Mouse (Mus musculus) stomach, embryonic 15.5 days (tissue): ENCODE data around the gene Mkln1. TPM values are rescaled to one million over a fixed set of nuclear protein-coding genes. Genes with fewer than 3 reads are reported as not detected.
"Not testable (repeated sequence)": the region's sequence is repeated elsewhere in the genome, so short reads cannot be mapped to it uniquely, and the experiment has no call there.

Source experiments
- ATAC-seq: fragments of 200-750 bp; cut with Nextera tagmentation; 2 replicates; pipeline ENCODE4 v1.8.0; 2017; ENCODE audit warnings: low read depth, moderate number of reproducible peaks, moderate TSS enrichment; ENCODE audit not compliant: insufficient read depth, low FRiP score
- H3K27ac ChIP-seq: fragments of 300-500 bp; sonication (generic); 2 replicates; pipeline ENCODE4 v1.5.1; 2015; ENCODE audit warnings: mild to moderate bottlenecking, inconsistent platforms
- H3K27me3 ChIP-seq: fragments of 300-500 bp; sonication (generic); replicated peaks from 2 replicates; pipeline ENCODE4 v1.6.1; 2015; ENCODE audit warnings: inconsistent platforms
- H3K36me3 ChIP-seq: fragments of 300-500 bp; sonication (generic); 2 replicates; pipeline ENCODE4 v1.6.1; 2015; ENCODE audit warnings: inconsistent platforms
- H3K4me1 ChIP-seq: fragments of 300-500 bp; sonication (generic); 2 replicates; pipeline ENCODE4 v1.6.1; 2015; ENCODE audit warnings: inconsistent platforms
- H3K4me2 ChIP-seq: fragments of 300-500 bp; sonication (generic); 2 replicates; pipeline ENCODE4 v1.6.1; 2015; ENCODE audit warnings: mild to moderate bottlenecking, inconsistent platforms
- H3K4me3 ChIP-seq: fragments of 300-500 bp; sonication (generic); replicated peaks from 2 replicates; pipeline ENCODE4 v1.5.1; 2015; ENCODE audit warnings: inconsistent platforms
- H3K9ac ChIP-seq: fragments of 300-500 bp; sonication (generic); 2 replicates; pipeline ENCODE4 v1.6.1; 2015; ENCODE audit warnings: inconsistent platforms
- H3K9me3 ChIP-seq: fragments of 300-500 bp; sonication (generic); 2 replicates; pipeline ENCODE4 v1.6.1; 2016; ENCODE audit warnings: inconsistent platforms
- WGBS: fragments of 180-500 bp; shearing (Covaris S2); methylation state at CpG from one replicate; pipeline ENCODE4 v1.1.7; 2015; 5-methylcytosine and 5-hydroxymethylcytosine counted together
- polyA plus RNA-seq: library from polyadenylated mRNA; unstranded; fragments of >200 nt; fragmentation: Nextera tagmentation; extraction: Ambion mirVana; gene quantifications from 2 replicates; pipeline ENCODE4 v1.2.1, GENCODE M21; 2015

The Mkln1 gene
- polyA plus RNA-seq, 1 experiment from 2014 or later: 165 TPM

DNA sequence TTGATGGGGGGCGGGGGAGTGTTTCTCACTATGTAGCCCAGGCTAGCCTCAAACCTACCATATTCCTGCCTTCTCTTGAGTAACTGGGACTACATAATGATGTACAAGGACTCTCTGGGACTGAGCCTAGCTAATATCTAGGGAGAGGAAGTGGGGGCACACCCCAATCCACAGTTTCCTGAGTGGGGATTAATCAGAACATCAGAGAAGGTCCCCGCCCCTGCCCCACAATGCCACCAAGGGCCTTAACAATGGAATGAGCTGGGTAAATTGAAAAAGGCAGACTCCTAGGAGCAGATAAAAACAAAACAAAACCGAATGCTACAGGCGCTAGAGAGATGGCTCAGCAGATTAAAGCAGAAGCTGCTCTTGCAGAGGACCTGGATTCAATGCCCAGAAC, 138.7 kb downstream of the Mkln1 start:
- no peak overlapping the region for H3K4me3 ChIP-seq
- no peak overlapping the region for H3K4me2 ChIP-seq
- H3K36me3 ChIP-seq: no peaks in the 10 kb centered on the region
- ATAC-seq: no peak
- 79% methylated on average over 4 of the region's 4 CpGs for WGBS
- no peaks in the 10 kb centered on the region for H3K9me3 ChIP-seq
- H3K27me3 ChIP-seq: no peaks in the 10 kb centered on the region
- no peak overlapping the region for H3K9ac ChIP-seq
- no peak overlapping the region for H3K27ac ChIP-seq
- H3K4me1 ChIP-seq: no peaks in the 10 kb centered on the region

DNA sequence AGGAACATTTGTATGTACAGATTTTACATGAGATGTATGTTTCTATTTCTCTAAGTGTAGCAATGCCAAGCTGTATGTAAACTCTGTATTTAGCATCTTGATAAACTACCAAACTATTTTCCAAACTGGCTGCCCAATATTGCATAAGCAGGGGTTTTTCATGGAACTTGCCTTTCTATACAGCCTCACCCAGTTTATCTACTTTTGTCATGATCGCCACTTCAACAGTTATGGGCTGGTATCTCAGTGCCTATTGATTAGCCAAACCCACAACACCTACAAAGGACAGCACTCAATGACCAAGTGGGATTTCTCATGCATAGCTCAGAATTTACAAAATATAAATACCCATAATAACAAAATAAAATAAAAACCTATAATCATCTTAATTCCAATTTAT, 139.6 kb downstream of the Mkln1 start:
- 80% methylated on average over 1 of the region's 1 CpGs for whole genome bisulfite sequencing
- no peak overlapping the region for H3K9ac ChIP-seq
- no peaks in the 10 kb centered on the region for H3K27me3 ChIP-seq
- no peak overlapping the region for H3K4me2 ChIP-seq
- no peaks in the 10 kb centered on the region for H3K9me3 ChIP-seq
- H3K27ac ChIP-seq: no peak overlapping the region
- ATAC-seq: no peak
- no peaks in the 10 kb centered on the region for H3K4me1 ChIP-seq
- H3K36me3 ChIP-seq: no peaks in the 10 kb centered on the region
- H3K4me3 ChIP-seq: no peak overlapping the region

DNA sequence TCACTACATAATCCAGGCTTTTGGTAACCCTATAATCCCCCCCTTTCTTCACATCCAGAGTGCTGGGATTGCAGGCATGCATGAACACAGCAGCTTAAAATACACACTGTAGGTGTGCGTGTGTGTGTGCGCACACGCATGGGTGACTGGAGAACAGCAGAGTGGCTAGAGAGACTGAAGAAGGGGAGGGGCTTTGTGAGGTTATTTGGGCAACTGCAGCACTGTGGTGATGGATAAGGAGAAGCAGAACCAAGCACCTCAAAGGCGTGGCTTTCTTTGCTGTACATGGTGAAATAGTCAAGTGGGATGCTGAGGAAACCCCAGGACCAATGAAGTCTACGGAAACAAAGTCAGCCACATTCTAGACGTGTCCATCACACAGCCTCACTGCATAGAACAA, 141.5 kb downstream of the Mkln1 start:
- H3K4me3 ChIP-seq: no peak overlapping the region
- 80% methylated on average over 6 of the region's 6 CpGs for WGBS

DNA sequence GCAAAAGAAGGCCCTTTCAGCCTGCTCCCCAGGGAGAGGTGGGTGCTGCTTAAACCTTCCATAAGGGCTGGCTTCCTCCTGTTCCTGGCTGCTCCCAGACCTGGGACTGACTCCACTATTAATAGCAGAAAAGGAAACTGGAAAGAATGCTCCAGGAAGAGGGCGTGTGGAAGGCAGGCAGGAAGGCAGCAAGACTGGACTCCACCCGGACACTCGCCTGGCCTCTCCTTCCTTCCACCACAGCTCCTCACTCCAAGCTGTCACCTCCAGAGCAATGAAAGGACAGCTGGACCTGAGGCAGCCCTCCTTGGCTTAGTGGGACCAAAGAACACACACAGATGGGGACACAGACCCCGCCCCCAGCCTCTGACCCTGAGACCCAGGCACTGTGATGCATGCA, 145.8 kb downstream of the Mkln1 start:
- ATAC-seq: 0 out of 2 replicates have a peak, but pooled peaks have one; percentile 18
- no peaks in the 10 kb centered on the region for H3K27me3 ChIP-seq
- H3K9me3 ChIP-seq: no peaks in the 10 kb centered on the region
- H3K36me3 ChIP-seq: no peaks in the 10 kb centered on the region
- H3K4me2 ChIP-seq: no peak overlapping the region
- WGBS: 66% methylated on average over 4 of the region's 4 CpGs
- 0 out of 2 replicates have a peak overlapping the region, but pooled peaks have one; percentile 16 for H3K27ac ChIP-seq
- H3K9ac ChIP-seq: no peak overlapping the region
- H3K4me1 ChIP-seq: peaks cover 4% of the 10 kb centered on the region; the same call in 1 of the 2 replicates
- no peak overlapping the region for H3K4me3 ChIP-seq

More for the DNA sequence above, 141.5 kb downstream of the Mkln1 start:
- no peak for ATAC-seq
- no peaks in the 10 kb centered on the region for H3K27me3 ChIP-seq
- H3K4me1 ChIP-seq: no peaks in the 10 kb centered on the region
- H3K4me2 ChIP-seq: no peak overlapping the region
- no peak overlapping the region for H3K27ac ChIP-seq
- no peaks in the 10 kb centered on the region for H3K36me3 ChIP-seq
- no peaks in the 10 kb centered on the region for H3K9me3 ChIP-seq
- no peak overlapping the region for H3K9ac ChIP-seq

DNA sequence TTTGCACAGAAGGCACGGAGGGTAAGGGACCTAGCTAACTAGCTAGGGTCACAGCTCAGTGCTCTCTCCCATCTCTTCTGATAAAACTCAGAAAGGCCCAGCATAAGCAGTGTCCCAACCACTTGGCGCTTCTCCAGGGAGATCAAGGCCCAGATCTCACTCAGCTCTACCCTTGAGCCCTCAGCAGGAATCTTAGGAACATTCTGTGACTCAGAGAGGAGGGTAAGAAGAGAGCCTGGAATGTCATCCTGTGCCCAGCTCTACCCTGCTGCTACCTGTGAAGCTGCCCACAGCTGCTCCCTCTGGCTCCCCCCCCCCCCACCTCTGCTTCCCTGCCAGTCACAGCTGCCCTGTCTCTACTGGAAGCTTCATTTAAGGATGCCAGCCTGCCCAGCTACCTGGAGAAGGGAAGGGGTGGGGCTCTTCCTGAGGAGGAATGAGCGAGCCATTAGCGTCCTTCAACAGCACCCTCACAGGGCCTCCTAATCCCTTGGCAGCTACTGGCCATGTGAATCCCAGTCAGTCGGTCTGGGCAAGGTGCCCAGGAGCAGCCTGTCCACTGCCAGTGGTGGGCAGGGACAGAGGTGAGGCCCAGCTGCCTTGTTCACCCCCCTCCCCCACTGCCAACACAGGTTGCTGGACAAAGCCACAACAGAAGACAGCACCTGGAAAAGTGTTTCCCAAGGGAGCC, 151.0 kb downstream of the Mkln1 start:
- peaks cover 11% of the 10 kb centered on the region for H3K4me1 ChIP-seq
- no peak overlapping the region for H3K27ac ChIP-seq
- no peak overlapping the region for H3K4me3 ChIP-seq
- H3K36me3 ChIP-seq: no peaks in the 10 kb centered on the region
- ATAC-seq: peak; percentile 52; the same call in 1 of the 2 replicates
- no peak overlapping the region for H3K4me2 ChIP-seq
- WGBS: 43% methylated on average over 5 of the region's 5 CpGs
- no peaks in the 10 kb centered on the region for H3K27me3 ChIP-seq
- no peaks in the 10 kb centered on the region for H3K9me3 ChIP-seq
- no peak overlapping the region for H3K9ac ChIP-seq

GRCm38 (mm10) chr6:31550876-31551532, 152.5 kb downstream of the Mkln1 start:
- no peak overlapping the region for H3K27ac ChIP-seq
- H3K27me3 ChIP-seq: no peaks in the 10 kb centered on the region
- no peaks in the 10 kb centered on the region for H3K36me3 ChIP-seq
- H3K4me2 ChIP-seq: no peak overlapping the region
- H3K4me3 ChIP-seq: no peak overlapping the region
- no peaks in the 10 kb centered on the region for H3K9me3 ChIP-seq
- no peak for ATAC-seq
- WGBS: 73% methylated on average over 22 of the region's 22 CpGs
- H3K9ac ChIP-seq: no peak overlapping the region
- peaks cover 11% of the 10 kb centered on the region for H3K4me1 ChIP-seq

DNA sequence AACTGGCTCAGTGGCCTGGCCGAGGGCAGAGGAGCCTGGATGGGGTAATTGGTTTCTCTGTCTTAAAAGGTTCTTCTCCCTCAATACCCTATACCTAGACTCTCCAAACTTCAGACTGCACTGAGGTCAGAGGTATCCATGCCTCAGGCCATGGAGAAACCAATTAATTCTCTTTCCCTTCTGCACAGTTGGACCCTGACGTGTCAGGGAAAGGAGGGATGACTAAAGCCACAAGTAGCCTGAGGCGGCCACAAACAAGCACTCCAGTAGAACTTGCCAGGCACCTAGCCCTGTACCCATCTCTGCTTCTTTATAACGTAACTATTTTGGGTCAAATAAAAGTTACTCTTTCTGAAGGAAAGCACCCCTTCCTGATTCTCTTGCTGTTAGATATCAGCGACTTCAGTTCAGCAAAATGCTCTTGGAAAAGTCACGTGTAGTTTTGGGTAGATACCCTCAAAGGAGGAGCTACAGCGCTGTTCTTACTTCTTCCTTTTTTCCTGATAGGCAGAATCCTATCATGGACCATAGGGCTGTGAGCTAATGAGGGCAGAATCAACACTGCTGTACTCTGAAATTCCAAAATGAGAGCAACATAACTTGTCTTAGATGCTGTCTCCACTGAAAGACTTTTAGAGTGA, 158.0 kb downstream of the Mkln1 start:
- WGBS: 85% methylated on average over 7 of the region's 7 CpGs
- Histone ChIP-seq H3K4me3 (no peak overlapping the region), H3K9me3 (no peaks in the 10 kb centered on the region), H3K36me3 (no peaks in the 10 kb centered on the region), H3K4me1 (no peaks in the 10 kb centered on the region), H3K27me3 (no peaks in the 10 kb centered on the region), H3K9ac (no peak overlapping the region), H3K4me2 (no peak overlapping the region), H3K27ac (no peak overlapping the region)
- ATAC-seq: no peak

GRCm38 (mm10) chr6:31560138-31560959, 161.8 kb downstream of the Mkln1 start:
- ATAC-seq: peak; percentile 19; the same call in 1 of the 2 replicates
- no peak overlapping the region for H3K4me3 ChIP-seq

GRCm38 (mm10) chr6:31561948-31562347, 163.4 kb downstream of the Mkln1 start:
- ATAC-seq, H3K4me1 ChIP-seq, H3K9ac ChIP-seq, H3K9me3 ChIP-seq, H3K36me3 ChIP-seq, H3K27ac ChIP-seq: not testable (repeated sequence)
- WGBS: 54% methylated on average over 3 of the region's 3 CpGs
- Histone ChIP-seq H3K4me3 (peak overlapping the region; percentile 62), H3K4me2 (peak overlapping the region; percentile 83), H3K27me3 (peaks cover 25% of the 10 kb centered on the region; the same call in 1 of the 2 replicates)

More at GRCm38 (mm10) chr6:31560138-31560959, 161.8 kb downstream of the Mkln1 start:
- Histone ChIP-seq H3K27ac (no peak overlapping the region), H3K9me3 (no peaks in the 10 kb centered on the region), H3K4me1 (peaks cover 8% of the 10 kb centered on the region), H3K36me3 (no peaks in the 10 kb centered on the region), H3K27me3 (peaks cover 24% of the 10 kb centered on the region; the same call in 1 of the 2 replicates), H3K4me2 (peak overlapping the region; percentile 13; the same call in 1 of the 2 replicates), H3K9ac (no peak overlapping the region)
- 33% methylated on average over 13 of the region's 13 CpGs for WGBS

- no peak for ATAC-seq
- Histone ChIP-seq H3K27me3 (peaks cover 27% of the 10 kb centered on the region; the same call in 1 of the 2 replicates), H3K36me3 (no peaks in the 10 kb centered on the region), H3K4me1 (peaks cover 8% of the 10 kb centered on the region), H3K27ac (0 out of 2 replicates have a peak overlapping the region, but pooled peaks have one; percentile 48), H3K4me3 (peak overlapping the region; percentile 62), H3K4me2 (peak overlapping the region; percentile 83), H3K9me3 (no peaks in the 10 kb centered on the region), H3K9ac (0 out of 2 replicates have a peak overlapping the region, but pooled peaks have one; percentile 45)
- WGBS: 13% methylated on average over 16 of the region's 16 CpGs
Measured at GRCm38 (mm10) chr6:31562371-31563080, 164.0 kb downstream of the Mkln1 start.
